Mouse (Mus musculus) kidney, embryonic 16.5 days (tissue): ENCODE measurements around the gene Ctrc. TPM values are rescaled to one million over a fixed set of nuclear protein-coding genes. Genes with fewer than 3 reads are reported as not detected.

Experiments used
- ATAC-seq: fragments of 200-750 bp; cut with Nextera tagmentation; 2 replicates; pipeline ENCODE4 v1.8.0; 2017; ENCODE audit warnings: moderate TSS enrichment; ENCODE audit not compliant: low FRiP score, low TSS enrichment
- H3K27ac ChIP-seq: fragments of 300-500 bp; sonication (generic); 2 replicates; pipeline ENCODE4 v1.5.1; 2014; ENCODE audit warnings: low read length
- H3K27me3 ChIP-seq: fragments of 300-500 bp; sonication (generic); 2 replicates; pipeline ENCODE4 v1.6.1; 2014; ENCODE audit warnings: low read length, control low read depth, mixed read lengths; ENCODE audit not compliant: insufficient read depth
- H3K36me3 ChIP-seq: fragments of 300-500 bp; sonication (generic); 2 replicates; pipeline ENCODE4 v1.6.1; 2014; ENCODE audit warnings: low read length, control low read depth, mixed read lengths; ENCODE audit not compliant: insufficient read depth
- H3K4me1 ChIP-seq: fragments of 300-500 bp; sonication (generic); 2 replicates; pipeline ENCODE4 v1.6.1; 2014; ENCODE audit warnings: low read length, control low read depth, mixed read lengths; ENCODE audit not compliant: insufficient read depth
- H3K4me2 ChIP-seq: fragments of 300-500 bp; sonication (generic); replicated peaks from 2 replicates; pipeline ENCODE4 v1.6.1; 2014; ENCODE audit warnings: low read depth, low read length
- H3K4me3 ChIP-seq: fragments of 300-500 bp; sonication (generic); 2 replicates; pipeline ENCODE4 v1.5.1; 2014; ENCODE audit warnings: mild to moderate bottlenecking, low read length
- H3K9ac ChIP-seq: fragments of 300-500 bp; sonication (generic); replicated peaks from 2 replicates; pipeline ENCODE4 v1.6.1; 2014; ENCODE audit warnings: low read length
- H3K9me3 ChIP-seq: fragments of 300-500 bp; sonication (generic); 2 replicates; pipeline ENCODE4 v1.6.1; 2016; ENCODE audit warnings: low read length, control low read depth
- WGBS: fragments of 180-500 bp; shearing (Covaris S2); extraction: QIAGEN DNeasy Blood & Tissue Kit; methylation state at CpG from one replicate; pipeline ENCODE4 v1.1.7; 2014; 5-methylcytosine and 5-hydroxymethylcytosine counted together
- polyA plus RNA-seq: library from polyadenylated mRNA; unstranded; fragments of >200 nt; fragmentation: Nextera tagmentation; extraction: Ambion mirVana; gene quantifications from 2 replicates; pipeline ENCODE4 v1.2.1, GENCODE M21; 2015

Gene Ctrc
- polyA plus RNA-seq, 1 experiment from 2014 or later: not detected

DNA sequence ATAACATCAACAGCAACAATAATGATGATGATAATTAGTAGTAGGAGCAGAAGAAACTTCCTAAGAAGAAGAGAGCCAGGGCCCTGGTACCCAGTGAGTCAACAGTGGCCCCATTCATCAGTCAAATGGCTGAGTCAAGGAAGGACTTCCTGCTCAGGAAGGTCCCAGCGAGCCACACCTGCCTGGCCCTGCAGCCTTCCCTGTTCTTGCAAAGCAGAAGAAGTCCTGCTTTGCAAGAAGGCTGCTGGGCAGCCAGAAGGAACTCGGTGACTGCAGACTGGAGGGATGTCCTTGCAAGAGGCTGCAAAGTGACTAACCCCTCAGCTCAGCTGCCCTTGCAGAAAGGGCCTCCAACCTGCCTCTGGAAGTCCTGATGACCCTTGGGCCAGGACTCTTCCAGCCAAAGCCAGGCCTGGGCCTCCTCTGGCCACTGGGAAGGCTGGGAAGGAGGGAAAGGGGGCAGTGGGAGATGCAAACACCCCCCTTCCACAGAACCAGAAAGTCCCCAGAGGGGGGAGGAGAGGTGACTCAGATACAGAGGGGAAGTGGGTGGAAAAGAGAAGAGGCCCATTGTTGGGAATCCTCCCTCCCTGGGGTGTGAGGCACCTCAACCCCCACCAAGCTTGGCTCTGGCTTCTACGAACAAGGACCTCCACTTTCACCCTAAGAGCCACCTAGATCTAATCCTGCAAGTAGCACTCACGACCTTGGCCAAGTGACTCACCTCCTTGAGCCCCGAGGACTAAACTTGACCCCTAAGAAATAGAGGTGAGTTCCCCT lies 23.5 kb upstream of the Ctrc start:
- H3K36me3 ChIP-seq: no peaks in the 10 kb centered on the region
- H3K9ac ChIP-seq: no peak overlapping the region
- no peaks in the 10 kb centered on the region for H3K9me3 ChIP-seq
- H3K4me2 ChIP-seq: no peak overlapping the region
- ATAC-seq: no peak
- H3K4me1 ChIP-seq: peaks cover 47% of the 10 kb centered on the region
- no peaks in the 10 kb centered on the region for H3K27me3 ChIP-seq
- 70% methylated on average over 5 of the region's 5 CpGs for WGBS
- no peak overlapping the region for H3K4me3 ChIP-seq
- no peak overlapping the region for H3K27ac ChIP-seq

DNA sequence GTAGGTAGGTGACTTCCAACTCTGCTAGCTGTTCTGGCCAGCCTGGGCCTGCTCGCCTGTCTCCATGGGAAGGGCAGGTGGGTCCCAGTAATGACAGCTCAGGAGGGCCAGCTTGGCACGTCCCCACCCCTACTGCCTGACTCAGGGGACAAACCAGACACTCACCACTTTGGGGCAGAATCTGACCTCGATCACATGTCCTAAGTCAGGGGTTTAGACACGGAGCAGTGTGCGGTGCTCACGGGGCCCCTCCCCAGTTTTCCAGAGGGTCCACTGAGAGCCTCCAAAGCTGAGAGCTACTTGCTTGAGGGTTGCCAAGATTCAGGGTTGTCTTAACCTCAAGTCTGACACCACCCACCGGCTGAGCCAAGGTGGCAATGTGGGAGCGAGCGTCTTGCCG lies 21.9 kb upstream of the Ctrc start:
- no peak for ATAC-seq
- Histone ChIP-seq H3K9me3 (no peaks in the 10 kb centered on the region), H3K4me2 (no peak overlapping the region), H3K27me3 (no peaks in the 10 kb centered on the region), H3K4me1 (peaks cover 35% of the 10 kb centered on the region), H3K9ac (0 out of 2 replicates have a peak overlapping the region, but pooled peaks have one; percentile 12), H3K4me3 (no peak overlapping the region), H3K36me3 (no peaks in the 10 kb centered on the region), H3K27ac (no peak overlapping the region)
- 86% methylated on average over 10 of the region's 10 CpGs for WGBS

DNA sequence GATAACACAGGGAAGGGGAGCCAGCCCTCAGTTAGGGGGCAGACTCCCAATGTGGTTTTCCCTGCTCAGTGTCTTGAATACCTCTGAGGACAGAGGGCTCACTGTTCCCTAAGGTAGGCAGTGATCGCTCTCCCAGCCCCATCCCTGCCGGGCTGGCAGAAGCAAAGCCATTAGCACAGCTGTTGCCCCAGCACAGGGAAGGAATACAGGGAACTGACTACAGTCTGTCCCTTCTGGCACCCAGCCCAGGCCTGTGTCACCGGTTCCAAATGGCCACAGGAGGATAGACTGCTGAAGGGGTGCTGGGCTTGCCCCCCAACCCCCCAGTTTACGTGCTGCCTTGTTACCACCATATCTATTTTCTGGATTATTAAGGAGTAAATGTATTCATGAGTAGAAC lies 21.3 kb upstream of the Ctrc start:
- Histone ChIP-seq H3K27ac (peak overlapping the region; percentile 60; the same call in 1 of the 2 replicates), H3K4me2 (no peak overlapping the region), H3K27me3 (no peaks in the 10 kb centered on the region), H3K9ac (peak overlapping the region; percentile 12; the same call in 1 of the 2 replicates), H3K36me3 (no peaks in the 10 kb centered on the region), H3K4me1 (peaks cover 29% of the 10 kb centered on the region), H3K9me3 (no peaks in the 10 kb centered on the region), H3K4me3 (no peak overlapping the region)
- WGBS: 53% methylated on average over 4 of the region's 4 CpGs
- ATAC-seq: no peak

DNA sequence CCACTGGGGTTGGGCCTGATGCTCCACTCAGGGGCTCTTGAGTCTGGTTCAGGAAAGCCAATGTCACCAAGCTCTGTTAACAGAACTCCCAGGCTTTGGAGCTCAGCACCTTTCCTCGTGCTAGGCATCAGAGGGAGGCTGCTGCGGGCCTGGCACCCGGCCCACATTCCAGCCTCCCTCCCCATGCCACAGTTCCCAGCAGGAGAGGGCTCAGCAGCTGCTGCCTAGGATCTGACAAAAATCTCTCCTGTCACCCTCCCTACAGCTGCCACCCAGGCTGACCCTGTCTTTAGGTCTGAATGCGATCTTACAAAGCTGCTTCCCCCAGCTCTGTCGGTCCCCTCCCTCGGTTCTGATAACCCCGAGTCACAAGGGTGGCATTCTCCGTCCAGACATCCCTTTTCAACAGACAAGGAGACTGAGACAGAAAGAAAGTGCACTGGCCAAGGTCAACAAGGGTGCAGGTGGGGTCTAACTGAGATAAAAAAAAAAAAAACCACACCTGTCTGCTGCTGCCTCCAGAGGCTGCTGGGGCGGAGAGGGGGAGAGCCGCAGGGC lies 20.9 kb upstream of the Ctrc start:
- H3K27me3 ChIP-seq: no peaks in the 10 kb centered on the region
- H3K4me3 ChIP-seq: no peak overlapping the region
- peak overlapping the region; percentile 60; the same call in 1 of the 2 replicates for H3K27ac ChIP-seq
- H3K4me1 ChIP-seq: peaks cover 24% of the 10 kb centered on the region
- no peaks in the 10 kb centered on the region for H3K9me3 ChIP-seq
- 0 out of 2 replicates have a peak, but pooled peaks cover under 1% of the 10 kb centered on the region for H3K36me3 ChIP-seq
- ATAC-seq: peak; percentile 10; the same call in 1 of the 2 replicates
- 37% methylated on average over 10 of the region's 10 CpGs for WGBS
- no peak overlapping the region for H3K9ac ChIP-seq
- no peak overlapping the region for H3K4me2 ChIP-seq

DNA sequence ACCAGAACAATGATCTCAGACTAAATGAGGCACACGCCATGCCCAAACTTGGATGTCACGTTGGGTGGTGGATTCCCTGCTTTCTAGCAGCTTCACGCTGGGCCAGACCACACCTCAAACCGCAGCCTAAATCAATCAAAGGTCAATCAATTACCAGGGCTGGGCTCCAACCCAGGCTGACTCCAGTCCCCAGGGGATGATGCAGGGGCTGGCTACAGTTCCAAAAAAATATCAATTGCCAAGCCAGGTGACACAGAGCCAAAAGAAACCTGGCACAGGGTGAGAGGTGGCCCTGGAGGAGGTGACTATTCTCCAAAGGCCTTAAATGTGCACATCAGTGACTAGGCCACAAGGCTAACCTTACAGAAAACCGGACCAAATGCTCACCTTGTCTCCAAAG lies 19.4 kb upstream of the Ctrc start:
- WGBS: 89% methylated on average over 5 of the region's 5 CpGs
- H3K4me2 ChIP-seq: no peak overlapping the region
- no peak overlapping the region for H3K9ac ChIP-seq
- H3K27ac ChIP-seq: no peak overlapping the region
- peaks cover 10% of the 10 kb centered on the region; the same call in 1 of the 2 replicates for H3K36me3 ChIP-seq
- H3K9me3 ChIP-seq: no peaks in the 10 kb centered on the region
- no peaks in the 10 kb centered on the region for H3K27me3 ChIP-seq
- ATAC-seq: no peak
- peaks cover 18% of the 10 kb centered on the region for H3K4me1 ChIP-seq
- H3K4me3 ChIP-seq: no peak overlapping the region

DNA sequence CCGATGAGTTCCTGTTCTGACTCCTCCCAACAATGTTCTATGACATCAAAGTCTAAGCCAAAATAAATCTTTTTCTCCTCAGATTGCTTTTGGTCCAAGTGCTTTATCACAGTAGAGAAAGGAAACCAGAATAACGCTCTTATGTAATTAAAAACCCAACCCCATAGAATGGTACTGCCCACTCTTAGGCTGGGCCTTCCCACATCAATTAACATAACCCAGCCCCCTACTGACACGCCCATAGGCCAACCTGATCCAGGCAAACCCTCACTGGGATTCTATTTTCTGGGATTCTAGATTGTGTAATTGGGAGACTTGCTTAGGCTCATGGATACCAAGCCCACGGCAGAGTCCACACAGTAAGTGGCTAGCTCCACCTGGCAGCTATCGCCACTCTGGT lies 18.8 kb upstream of the Ctrc start:
- Histone ChIP-seq H3K9me3 (no peaks in the 10 kb centered on the region), H3K4me1 (peaks cover 18% of the 10 kb centered on the region), H3K4me2 (no peak overlapping the region), H3K9ac (no peak overlapping the region), H3K27me3 (no peaks in the 10 kb centered on the region), H3K36me3 (peaks cover 13% of the 10 kb centered on the region; the same call in 1 of the 2 replicates), H3K27ac (no peak overlapping the region), H3K4me3 (no peak overlapping the region)
- 87% methylated on average over 5 of the region's 5 CpGs for WGBS
- ATAC-seq: no peak

DNA sequence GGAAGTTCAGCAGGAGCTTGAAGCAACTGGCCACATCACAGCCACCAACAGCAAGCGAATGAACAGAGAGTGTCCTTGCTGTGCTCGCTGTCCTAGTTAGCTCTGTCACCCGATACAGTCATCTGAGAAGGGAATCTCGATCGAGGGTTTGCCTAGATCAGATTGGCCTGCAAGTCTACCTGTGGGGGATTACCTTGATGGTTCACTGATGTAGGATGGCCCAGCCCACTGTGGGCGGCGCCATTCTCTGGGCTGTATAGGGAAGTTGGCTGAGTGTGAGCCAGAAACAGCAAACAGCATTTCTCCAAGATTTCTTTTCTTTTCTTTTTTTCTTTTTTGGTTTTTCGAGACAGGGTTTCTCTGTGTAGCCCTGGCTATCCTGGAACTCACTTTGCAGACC lies 18.3 kb upstream of the Ctrc start:
- peaks cover 13% of the 10 kb centered on the region for H3K4me1 ChIP-seq
- H3K4me2 ChIP-seq: no peak overlapping the region

DNA sequence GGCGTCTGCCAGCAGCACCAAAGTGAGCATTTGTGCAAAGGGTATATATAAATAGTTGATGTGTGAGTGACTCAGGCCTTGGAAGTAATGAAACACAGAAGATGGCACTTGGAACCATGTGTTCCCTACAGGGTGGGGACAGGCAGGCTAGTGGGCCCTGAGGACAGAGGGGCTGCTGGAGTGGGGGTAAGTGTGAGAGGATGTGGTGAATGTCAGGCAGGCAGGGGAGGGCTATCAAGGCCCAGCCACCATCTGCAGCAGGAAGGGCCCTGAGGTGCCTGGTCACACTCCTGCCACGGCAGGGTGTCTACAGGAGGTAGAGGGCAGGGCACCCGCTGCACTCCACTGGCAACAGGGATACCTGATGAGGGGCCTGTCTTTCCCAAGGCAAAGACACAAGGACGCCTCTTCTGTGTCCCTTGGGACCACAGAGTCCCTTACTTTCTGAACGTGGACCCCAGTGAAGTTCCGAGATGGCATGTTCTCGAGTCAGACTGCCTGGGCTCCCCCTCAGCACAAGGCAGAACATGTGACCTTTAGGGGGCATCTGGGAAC lies 17.6 kb upstream of the Ctrc start:
- H3K4me1 ChIP-seq: peaks cover 13% of the 10 kb centered on the region
- ATAC-seq: no peak
- H3K4me3 ChIP-seq: no peak overlapping the region
- no peaks in the 10 kb centered on the region for H3K9me3 ChIP-seq
- WGBS: 81% methylated on average over 7 of the region's 7 CpGs
- no peaks in the 10 kb centered on the region for H3K27me3 ChIP-seq
- no peak overlapping the region for H3K9ac ChIP-seq
- no peak overlapping the region for H3K4me2 ChIP-seq
- no peak overlapping the region for H3K27ac ChIP-seq
- peaks cover 18% of the 10 kb centered on the region; the same call in 1 of the 2 replicates for H3K36me3 ChIP-seq

More for the DNA sequence above, 18.3 kb upstream of the Ctrc start:
- ATAC-seq: no peak
- Histone ChIP-seq H3K36me3 (peaks cover 18% of the 10 kb centered on the region; the same call in 1 of the 2 replicates), H3K9ac (no peak overlapping the region), H3K27me3 (no peaks in the 10 kb centered on the region), H3K27ac (no peak overlapping the region), H3K9me3 (no peaks in the 10 kb centered on the region), H3K4me3 (no peak overlapping the region)
- 80% methylated on average over 8 of the region's 8 CpGs for WGBS

DNA sequence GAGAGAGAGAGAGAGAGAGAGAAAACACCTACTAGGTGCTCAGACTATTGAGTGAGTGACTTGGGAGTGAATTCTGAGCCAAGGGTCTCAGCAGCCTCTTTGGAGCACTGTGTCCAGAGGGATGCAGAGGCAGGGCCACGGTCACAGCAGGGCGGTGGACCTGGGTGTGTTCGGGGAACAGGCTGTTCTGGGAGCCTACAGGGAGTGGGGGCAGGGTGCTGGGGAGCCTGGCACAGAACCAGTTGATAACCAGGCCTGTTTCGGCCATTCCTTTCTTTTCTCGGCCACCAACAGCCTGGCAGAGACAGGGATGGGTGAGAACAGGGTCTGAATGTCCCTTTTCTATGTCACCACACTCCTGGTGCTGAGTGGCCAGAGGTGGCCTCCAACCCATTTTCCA lies 16.7 kb upstream of the Ctrc start:
- no peak overlapping the region for H3K27ac ChIP-seq
- no peak overlapping the region for H3K4me3 ChIP-seq
- H3K27me3 ChIP-seq: no peaks in the 10 kb centered on the region
- no peak for ATAC-seq
- no peak overlapping the region for H3K9ac ChIP-seq
- H3K36me3 ChIP-seq: peaks cover 18% of the 10 kb centered on the region; the same call in 1 of the 2 replicates
- WGBS: 78% methylated on average over 5 of the region's 5 CpGs
- no peak overlapping the region for H3K4me2 ChIP-seq
- no peaks in the 10 kb centered on the region for H3K9me3 ChIP-seq
- peaks cover 12% of the 10 kb centered on the region for H3K4me1 ChIP-seq
